Mouse (Mus musculus) stomach, embryonic 16.5 days (tissue): ENCODE measurements around the gene D930007J09Rik. TPM values are rescaled to one million over a fixed set of nuclear protein-coding genes. Genes with fewer than 3 reads are reported as not detected.

Experiments used
- ATAC-seq: fragments of 200-750 bp; cut with Nextera tagmentation; 2 replicates; pipeline ENCODE4 v1.8.0; 2017; ENCODE audit warnings: moderate number of reproducible peaks, moderate TSS enrichment; ENCODE audit not compliant: insufficient read depth, low FRiP score
- H3K27ac ChIP-seq: fragments of 300-500 bp; sonication (generic); 2 replicates; pipeline ENCODE4 v1.5.1; 2014; ENCODE audit warnings: low read length
- H3K27me3 ChIP-seq: fragments of 300-500 bp; sonication (generic); 2 replicates; pipeline ENCODE4 v1.6.1; 2014; ENCODE audit warnings: low read length, control low read depth, mixed read lengths; ENCODE audit not compliant: control insufficient read depth, insufficient read depth
- H3K36me3 ChIP-seq: fragments of 300-500 bp; sonication (generic); 2 replicates; pipeline ENCODE4 v1.6.1; 2014; ENCODE audit warnings: low read length; ENCODE audit not compliant: control insufficient read depth, insufficient read depth
- H3K4me1 ChIP-seq: fragments of 300-500 bp; sonication (generic); 2 replicates; pipeline ENCODE4 v1.6.1; 2014; ENCODE audit warnings: low read length, control low read depth, mixed read lengths; ENCODE audit not compliant: control insufficient read depth, insufficient read depth
- H3K4me2 ChIP-seq: fragments of 300-500 bp; sonication (generic); 2 replicates; pipeline ENCODE4 v1.6.1; 2014; ENCODE audit warnings: low read depth, low read length, mixed read lengths
- H3K4me3 ChIP-seq: fragments of 300-500 bp; sonication (generic); replicated peaks from 2 replicates; pipeline ENCODE4 v1.5.1; 2014; ENCODE audit warnings: mild to moderate bottlenecking, low read length
- H3K9ac ChIP-seq: fragments of 300-500 bp; sonication (generic); 2 replicates; pipeline ENCODE4 v1.6.1; 2014; ENCODE audit warnings: low read length
- H3K9me3 ChIP-seq: fragments of 300-500 bp; sonication (generic); replicated peaks from 2 replicates; pipeline ENCODE4 v1.6.1; 2016; ENCODE audit warnings: low read length, control low read depth; ENCODE audit not compliant: control insufficient read depth
- WGBS: fragments of 180-500 bp; shearing (Covaris S2); extraction: QIAGEN DNeasy Blood & Tissue Kit; methylation state at CpG from one replicate; pipeline ENCODE4 v1.1.7; 2014; 5-methylcytosine and 5-hydroxymethylcytosine counted together
- polyA plus RNA-seq: library from polyadenylated mRNA; unstranded; fragments of >200 nt; fragmentation: Nextera tagmentation; extraction: Ambion mirVana; gene quantifications from 2 replicates; pipeline ENCODE4 v1.2.1, GENCODE M21; 2015

The D930007J09Rik gene
- not detected in 2 replicates for polyA plus RNA-seq

DNA sequence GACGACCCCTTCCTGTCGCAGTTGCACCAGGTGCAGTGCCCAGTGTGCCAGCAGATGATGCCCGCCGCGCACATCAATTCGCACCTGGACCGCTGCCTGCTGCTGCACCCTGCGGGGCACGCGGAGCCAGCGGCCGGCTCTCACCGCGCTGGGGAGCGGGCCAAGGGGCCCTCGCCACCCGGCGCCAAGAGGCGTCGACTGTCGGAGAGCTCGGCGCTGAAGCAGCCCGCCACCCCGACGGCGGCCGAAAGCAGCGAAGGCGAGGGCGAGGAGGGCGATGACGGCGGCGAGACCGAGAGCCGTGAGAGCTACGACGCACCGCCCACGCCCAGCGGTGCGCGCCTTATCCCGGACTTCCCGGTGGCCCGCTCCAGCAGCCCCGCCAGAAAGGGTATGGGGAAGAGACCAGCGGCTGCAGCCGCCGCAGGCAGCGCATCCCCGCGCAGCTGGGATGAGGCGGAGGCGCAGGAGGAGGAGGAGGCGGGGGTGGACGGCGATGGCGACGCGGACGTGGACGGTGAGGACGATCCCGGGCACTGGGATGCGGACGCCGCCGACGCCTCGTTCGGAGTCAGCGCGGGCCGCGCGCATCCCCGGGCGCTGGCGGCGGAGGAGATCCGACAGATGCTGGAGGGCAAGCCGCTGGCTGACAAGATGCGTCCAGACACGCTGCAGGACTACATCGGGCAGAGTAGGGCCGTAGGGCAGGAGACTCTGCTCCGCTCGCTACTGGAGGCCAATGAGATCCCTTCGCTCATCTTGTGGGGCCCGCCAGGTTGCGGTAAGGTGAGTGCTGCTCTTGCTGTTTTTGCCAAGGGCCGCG lies at the start of gene D930007J09Rik:
TSS of gene D930007J09Rik (minus strand) at position 591 of the 823 bp plus-strand sequence.
- peak; percentile 22 for ATAC-seq
- Histone ChIP-seq H3K27me3 (no peaks in the 10 kb centered on the region), H3K9ac (peak within 1 kb of the TSS; percentile 91), H3K4me3 (peak within 1 kb of the TSS; percentile 93), H3K36me3 (peaks cover 7% of the 10 kb centered on the region), H3K9me3 (no peaks in the 10 kb centered on the region), H3K4me2 (peak within 1 kb of the TSS; percentile 87), H3K27ac (peak within 1 kb of the TSS; percentile 79), H3K4me1 (peaks cover 16% of the 10 kb centered on the region)
- WGBS, result under 1% methylated on average over 95 of the region's 95 CpGs

DNA sequence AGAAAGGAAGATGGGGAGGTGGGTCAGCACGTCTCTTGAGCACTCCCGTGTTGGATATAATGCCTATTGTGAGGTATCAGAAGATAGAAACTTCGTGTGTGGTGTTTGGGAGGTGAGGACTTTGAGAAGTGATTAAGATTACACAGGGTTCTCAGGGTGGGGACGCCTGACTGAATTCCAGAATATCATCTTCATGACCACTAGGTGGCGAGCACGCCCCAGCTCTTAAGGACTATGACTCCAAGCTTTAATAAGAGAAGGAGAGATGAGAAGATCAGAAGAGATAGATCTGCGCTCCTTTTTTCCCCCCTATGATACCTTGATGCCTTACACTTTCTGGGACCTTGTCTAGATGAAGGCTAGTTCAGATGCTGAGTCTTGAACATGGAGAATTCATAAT lies 49.3 kb upstream of the D930007J09Rik start:
- ATAC-seq, result peak; percentile 26; the same call in 1 of the 2 replicates
- no peaks in the 10 kb centered on the region for H3K9me3 ChIP-seq
- no peaks in the 10 kb centered on the region for H3K36me3 ChIP-seq
- H3K4me1 ChIP-seq, result peaks cover 26% of the 10 kb centered on the region
- no peaks in the 10 kb centered on the region for H3K27me3 ChIP-seq
- no peak overlapping the region for H3K4me2 ChIP-seq
- no peak overlapping the region for H3K4me3 ChIP-seq
- WGBS, result 12% methylated on average over 7 of the region's 7 CpGs
- no peak overlapping the region for H3K27ac ChIP-seq
- no peak overlapping the region for H3K9ac ChIP-seq

DNA sequence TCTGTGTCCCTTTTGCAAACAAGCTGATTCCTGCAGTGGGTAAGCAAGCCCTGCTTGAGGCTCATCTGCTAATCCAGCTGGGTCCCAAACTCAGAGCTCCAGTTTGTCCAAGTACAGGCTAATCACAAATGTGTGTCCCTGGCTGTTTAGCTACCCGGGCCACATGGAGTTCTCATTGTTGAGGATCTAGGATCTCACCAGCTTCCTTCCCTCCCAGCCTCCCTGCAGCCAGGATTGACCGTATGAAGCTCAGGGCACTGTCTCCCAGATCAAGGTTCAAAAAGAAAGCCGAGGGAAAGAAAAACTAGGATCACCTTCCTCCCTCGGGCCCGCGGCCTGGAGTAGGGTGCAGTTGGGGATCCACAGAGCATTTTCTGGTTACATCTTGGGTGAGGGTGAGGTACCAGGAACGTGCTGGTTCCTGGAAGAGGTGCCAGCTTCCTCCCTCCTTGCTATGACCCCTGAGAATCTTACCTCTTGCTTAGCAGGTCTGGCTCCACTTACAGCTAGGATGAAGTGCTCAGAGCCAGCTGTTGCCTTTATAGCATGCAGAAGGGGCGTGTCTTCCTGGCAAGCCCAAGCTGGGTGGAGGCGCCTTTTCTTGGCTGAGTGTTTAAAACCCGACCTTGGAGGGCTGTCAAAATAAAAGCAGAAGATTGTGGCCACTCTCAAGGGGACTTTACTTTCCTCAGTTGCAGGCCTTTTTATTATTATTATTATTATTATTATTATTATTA lies 48.2 kb upstream of the D930007J09Rik start, which contains the start of gene Serpinb1a:
TSS of gene Serpinb1a (minus strand) at position 518 of the 737 bp plus-strand sequence.
- Histone ChIP-seq H3K9ac (peak within 1 kb of the TSS; percentile 60), H3K9me3 (no peaks in the 10 kb centered on the region), H3K4me1 (peaks cover 26% of the 10 kb centered on the region), H3K4me2 (peak within 1 kb of the TSS; percentile 41), H3K4me3 (peak within 1 kb of the TSS; percentile 37), H3K27ac (peak within 1 kb of the TSS; percentile 80), H3K27me3 (no peaks in the 10 kb centered on the region), H3K36me3 (no peaks in the 10 kb centered on the region)
- peak; percentile 67 for ATAC-seq
- 49% methylated on average over 10 of the region's 10 CpGs for WGBS

DNA sequence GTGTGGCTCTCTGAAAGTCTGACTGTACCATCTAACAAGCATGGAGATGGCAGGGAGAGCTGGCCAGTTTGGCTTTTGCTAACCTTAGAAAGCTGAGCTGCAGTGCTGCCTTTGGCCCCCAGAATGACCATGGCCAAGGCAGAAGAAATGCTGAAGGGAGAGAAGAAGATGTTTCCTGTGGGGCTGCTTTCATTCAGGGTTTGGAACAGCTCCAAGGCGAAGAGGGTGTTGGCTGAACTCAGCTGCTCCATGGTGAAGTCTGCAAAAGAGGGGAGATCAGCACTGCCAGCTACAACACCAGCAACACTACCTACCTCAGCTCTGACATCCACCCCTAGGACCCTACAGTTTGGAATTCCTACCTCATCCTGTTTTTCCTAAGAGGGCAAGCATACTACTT lies 47.5 kb upstream of the D930007J09Rik start:
- Histone ChIP-seq H3K27me3 (no peaks in the 10 kb centered on the region), H3K4me1 (peaks cover 26% of the 10 kb centered on the region), H3K4me2 (peak overlapping the region; percentile 41), H3K36me3 (no peaks in the 10 kb centered on the region), H3K9me3 (no peaks in the 10 kb centered on the region), H3K4me3 (peak overlapping the region; percentile 37; the same call in 1 of the 2 replicates), H3K9ac (no peak overlapping the region), H3K27ac (peak overlapping the region; percentile 80)
- 0 out of 2 replicates have a peak, but pooled peaks have one; percentile 6 for ATAC-seq
- 67% methylated on average over 1 of the region's 1 CpGs for WGBS

DNA sequence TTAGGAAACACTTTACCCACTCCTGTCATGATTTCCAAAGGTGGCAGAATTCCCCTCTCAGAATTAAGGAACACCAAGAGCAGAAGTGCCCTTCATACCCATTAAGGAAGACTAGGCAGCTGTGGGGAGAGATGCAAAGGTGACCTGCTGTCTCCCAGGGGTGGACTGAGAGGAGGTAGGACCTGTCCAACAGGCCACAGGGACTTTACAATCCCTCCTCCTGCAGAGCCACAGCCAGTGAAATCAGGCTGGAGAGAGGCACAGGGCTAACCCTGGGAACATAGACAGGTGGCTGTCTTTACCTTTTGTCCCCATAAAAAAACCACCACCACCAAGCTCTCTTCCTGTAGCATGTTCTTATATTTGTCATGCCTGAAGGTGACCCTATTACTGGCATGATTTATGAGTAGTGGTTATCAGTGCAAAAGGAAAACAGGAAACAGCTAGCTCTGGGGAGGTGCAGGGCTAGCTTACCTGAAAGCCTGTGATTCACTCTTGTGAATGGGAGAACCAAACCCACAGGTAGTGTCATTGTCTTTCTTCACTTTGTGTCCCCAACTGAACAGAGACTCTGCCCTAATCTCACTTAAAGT lies 47.0 kb upstream of the D930007J09Rik start:
- Histone ChIP-seq H3K9me3 (no peaks in the 10 kb centered on the region), H3K27me3 (no peaks in the 10 kb centered on the region), H3K4me2 (peak overlapping the region; percentile 41), H3K36me3 (no peaks in the 10 kb centered on the region), H3K9ac (0 out of 2 replicates have a peak overlapping the region, but pooled peaks have one; percentile 24), H3K4me1 (peaks cover 26% of the 10 kb centered on the region), H3K4me3 (no peak overlapping the region), H3K27ac (peak overlapping the region; percentile 80)
- peak; percentile 68 for ATAC-seq

DNA sequence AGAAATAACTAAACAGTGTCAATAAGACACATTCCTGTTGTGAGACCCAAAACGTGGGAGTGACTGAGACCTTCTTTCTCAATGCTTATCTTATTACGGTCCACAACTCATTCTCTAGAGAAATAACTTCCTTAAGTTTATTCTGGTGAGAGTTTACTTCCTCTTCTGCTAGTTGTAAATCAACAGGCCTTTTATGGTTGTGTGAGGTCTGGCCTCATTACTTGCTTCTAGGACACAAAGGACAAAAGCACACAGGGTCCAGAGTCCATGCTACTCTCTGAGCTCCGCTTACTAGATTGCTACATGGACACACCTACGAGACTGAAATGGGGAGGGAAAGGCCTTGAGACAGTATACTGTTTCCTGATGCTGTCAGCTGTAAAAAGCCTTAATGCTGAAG lies 46.4 kb upstream of the D930007J09Rik start:
- 0 out of 2 replicates have a peak overlapping the region, but pooled peaks have one; percentile 24 for H3K9ac ChIP-seq
- peak overlapping the region; percentile 80 for H3K27ac ChIP-seq
- H3K27me3 ChIP-seq, result no peaks in the 10 kb centered on the region
- no peak overlapping the region for H3K4me3 ChIP-seq
- H3K9me3 ChIP-seq, result no peaks in the 10 kb centered on the region
- H3K36me3 ChIP-seq, result no peaks in the 10 kb centered on the region
- peak; percentile 85 for ATAC-seq
- 26% methylated on average over 4 of the region's 4 CpGs for WGBS
- H3K4me1 ChIP-seq, result peaks cover 26% of the 10 kb centered on the region
- H3K4me2 ChIP-seq, result peak overlapping the region; percentile 41

DNA sequence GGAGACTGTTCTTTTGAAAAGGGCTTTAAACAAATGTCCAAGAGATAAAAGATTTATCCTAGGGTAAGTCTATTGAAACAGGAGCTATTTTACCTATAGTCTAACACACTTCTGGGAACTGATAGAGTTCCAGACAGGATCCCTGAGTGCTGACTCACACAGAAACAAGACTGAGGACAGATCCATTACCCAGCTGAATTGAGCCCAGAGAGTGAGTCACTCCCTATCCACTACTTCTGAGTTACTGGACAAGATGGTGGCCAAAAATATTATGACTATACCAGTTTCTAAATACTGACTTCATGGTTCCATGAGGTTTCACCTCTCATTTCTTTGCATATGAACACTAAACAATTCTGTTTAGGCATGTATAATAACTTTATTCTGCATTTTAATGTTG lies 43.6 kb upstream of the D930007J09Rik start:
- H3K27me3 ChIP-seq, result no peaks in the 10 kb centered on the region
- no peak overlapping the region for H3K9ac ChIP-seq
- H3K4me3 ChIP-seq, result no peak overlapping the region
- H3K4me1 ChIP-seq, result peaks cover 21% of the 10 kb centered on the region
- no peak overlapping the region for H3K4me2 ChIP-seq
- no peak overlapping the region for H3K27ac ChIP-seq
- no peak for ATAC-seq
- no peaks in the 10 kb centered on the region for H3K9me3 ChIP-seq
- no peaks in the 10 kb centered on the region for H3K36me3 ChIP-seq

DNA sequence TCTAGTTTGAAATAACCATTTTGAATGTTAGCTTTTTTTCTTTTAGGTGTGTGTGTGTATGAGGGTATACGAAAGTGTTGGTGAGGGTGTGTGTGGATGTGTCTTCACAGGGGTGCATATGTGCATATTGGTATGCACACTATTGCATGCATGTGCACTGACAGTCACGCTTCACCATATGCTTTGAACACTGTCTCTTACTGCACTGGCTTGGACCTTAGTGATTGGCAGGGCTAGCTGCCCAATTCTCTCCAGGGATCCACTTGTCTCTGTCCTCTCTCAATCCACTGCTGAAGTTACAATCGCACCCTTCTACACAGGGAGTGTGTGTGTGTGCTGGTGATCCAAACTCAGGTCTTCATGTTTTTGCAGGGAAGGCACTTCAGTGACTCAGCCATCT lies 38.7 kb upstream of the D930007J09Rik start:
- no peak overlapping the region for H3K9ac ChIP-seq

More for the DNA sequence above, 38.7 kb upstream of the D930007J09Rik start:
- no peaks in the 10 kb centered on the region for H3K36me3 ChIP-seq
- H3K9me3 ChIP-seq, result no peaks in the 10 kb centered on the region
- no peaks in the 10 kb centered on the region for H3K27me3 ChIP-seq
- no peak for ATAC-seq
- 95% methylated on average over 3 of the region's 3 CpGs for WGBS
- H3K4me1 ChIP-seq, result no peaks in the 10 kb centered on the region
- no peak overlapping the region for H3K27ac ChIP-seq
- H3K4me2 ChIP-seq, result no peak overlapping the region
- no peak overlapping the region for H3K4me3 ChIP-seq
